Mouse (Mus musculus) kidney, adult 2 months (tissue): ENCODE results near the gene Rimbp2.

Experiments
- CTCF ChIP-seq: fragments of 200-500 bp; conservative IDR thresholded peaks from 2 replicates; pipeline ENCODE4 v1.5.1; 2011; ENCODE audit warnings: low read depth, mild to moderate bottlenecking, control low read depth, low read length, moderate library complexity, mixed read lengths; ENCODE audit not compliant: insufficient read depth, insufficient read length
- POLR2A ChIP-seq: fragments of 200-500 bp; IDR thresholded peaks from one replicate; pipeline ENCODE4 v1.6.1; 2011; ENCODE audit warnings: low read depth, low read length, control low read depth

GRCm38 (mm10) chr5:128819638-128820285 lies 133.5 kb downstream of the Rimbp2 start:
- no peak for TF ChIP-seq CTCF
- no peak for TF ChIP-seq POLR2A
